Mouse (Mus musculus): Measurements from ENCODE around the gene Terb1. TPM values are rescaled to one million over a fixed set of nuclear protein-coding genes. Genes with fewer than 3 reads are reported as not detected.

Gene Terb1
- polyA plus RNA-seq, 1 experiment from 2014 or later = 0.39 TPM

- Histone ChIP-seq H3K4me1 (peaks cover 4% of the 10 kb centered on the region; the same call in 1 of the 2 replicates), H3K27ac (no peak overlapping the region), H3K4me2 (no peak overlapping the region), H3K27me3 (no peaks in the 10 kb centered on the region), H3K4me3 (no peak overlapping the region), H3K9me3 (no peaks in the 10 kb centered on the region), H3K9ac (no peak overlapping the region), H3K36me3 (peaks cover 94% of the 10 kb centered on the region)
- no peak for ATAC-seq (ENCODE audit: insufficient number of reproducible peaks, insufficient read depth, low FRiP score, low TSS enrichment, low read depth)
- WGBS = 94% methylated on average over 5 of the region's 5 CpGs
These were observed 76.4 kb downstream of the Terb1 start for GRCm38 (mm10) chr8:104433191-104433842.

GRCm38 (mm10) chr8:104432656-104433055 lies 77.1 kb downstream of the Terb1 start:
- WGBS = 96% methylated on average over 6 of the region's 6 CpGs
- H3K27me3 ChIP-seq = no peaks in the 10 kb centered on the region

GRCm38 (mm10) chr8:104430230-104430629 lies 79.5 kb downstream of the Terb1 start:
- Histone ChIP-seq H3K4me1 (no peaks in the 10 kb centered on the region), H3K27me3 (no peaks in the 10 kb centered on the region), H3K4me3 (no peak overlapping the region), H3K27ac (no peak overlapping the region), H3K9ac (no peak overlapping the region), H3K9me3 (no peaks in the 10 kb centered on the region), H3K4me2 (no peak overlapping the region), H3K36me3 (peaks cover 97% of the 10 kb centered on the region)
- ATAC-seq (ENCODE audit: insufficient number of reproducible peaks, insufficient read depth, low FRiP score, low TSS enrichment, low read depth) = no peak
- WGBS = 90% methylated on average over 7 of the region's 7 CpGs

More at GRCm38 (mm10) chr8:104432656-104433055, 77.1 kb downstream of the Terb1 start:
- no peak overlapping the region for H3K4me2 ChIP-seq
- H3K36me3 ChIP-seq = peaks cover 97% of the 10 kb centered on the region
- no peak overlapping the region for H3K9ac ChIP-seq
- no peak overlapping the region for H3K4me3 ChIP-seq
- H3K4me1 ChIP-seq = peaks cover 4% of the 10 kb centered on the region; the same call in 1 of the 2 replicates
- H3K27ac ChIP-seq = no peak overlapping the region
- H3K9me3 ChIP-seq = no peaks in the 10 kb centered on the region
- no peak for ATAC-seq (ENCODE audit: insufficient number of reproducible peaks, insufficient read depth, low FRiP score, low TSS enrichment, low read depth)

- no peaks in the 10 kb centered on the region for H3K4me1 ChIP-seq
- no peak for ATAC-seq (ENCODE audit: insufficient number of reproducible peaks, insufficient read depth, low FRiP score, low TSS enrichment, low read depth)
- WGBS = 94% methylated on average over 13 of the region's 13 CpGs
These were observed 82.0 kb downstream of the Terb1 start for GRCm38 (mm10) chr8:104427703-104428102.

GRCm38 (mm10) chr8:104422313-104422712 lies 87.4 kb downstream of the Terb1 start:
- H3K27me3 ChIP-seq = no peaks in the 10 kb centered on the region
- no peak overlapping the region for H3K4me3 ChIP-seq
- no peak for ATAC-seq (ENCODE audit: insufficient number of reproducible peaks, insufficient read depth, low FRiP score, low TSS enrichment, low read depth)
- no peak overlapping the region for H3K27ac ChIP-seq
- peaks cover 97% of the 10 kb centered on the region for H3K36me3 ChIP-seq
- H3K9me3 ChIP-seq = no peaks in the 10 kb centered on the region
- no peaks in the 10 kb centered on the region for H3K4me1 ChIP-seq
- H3K4me2 ChIP-seq = no peak overlapping the region
- H3K9ac ChIP-seq = no peak overlapping the region
- WGBS = 90% methylated on average over 6 of the region's 6 CpGs

More at GRCm38 (mm10) chr8:104427703-104428102, 82.0 kb downstream of the Terb1 start:
- Histone ChIP-seq H3K9me3 (no peaks in the 10 kb centered on the region), H3K27ac (no peak overlapping the region), H3K36me3 (peaks cover 99% of the 10 kb centered on the region), H3K4me2 (no peak overlapping the region), H3K4me3 (no peak overlapping the region), H3K27me3 (no peaks in the 10 kb centered on the region), H3K9ac (no peak overlapping the region)

- Histone ChIP-seq H3K4me1 (peaks cover 2% of the 10 kb centered on the region; the same call in 1 of the 2 replicates), H3K9ac (no peak overlapping the region), H3K4me3 (no peak overlapping the region), H3K27me3 (no peaks in the 10 kb centered on the region), H3K9me3 (no peaks in the 10 kb centered on the region), H3K27ac (no peak overlapping the region), H3K36me3 (peaks cover 39% of the 10 kb centered on the region), H3K4me2 (no peak overlapping the region)
- no peak for ATAC-seq (ENCODE audit: insufficient number of reproducible peaks, insufficient read depth, low FRiP score, low TSS enrichment, low read depth)
- 64% methylated on average over 6 of the region's 6 CpGs for WGBS
These were observed 93.7 kb downstream of the Terb1 start for GRCm38 (mm10) chr8:104416022-104416421.

GRCm38 (mm10) chr8:104414204-104414603 lies 95.5 kb downstream of the Terb1 start:
- Histone ChIP-seq H3K9ac (no peak overlapping the region), H3K4me1 (peaks cover 2% of the 10 kb centered on the region; the same call in 1 of the 2 replicates), H3K4me2 (no peak overlapping the region), H3K9me3 (no peaks in the 10 kb centered on the region), H3K27me3 (no peaks in the 10 kb centered on the region), H3K27ac (no peak overlapping the region), H3K36me3 (peaks cover 21% of the 10 kb centered on the region), H3K4me3 (no peak overlapping the region)
- no peak for ATAC-seq (ENCODE audit: insufficient number of reproducible peaks, insufficient read depth, low FRiP score, low TSS enrichment, low read depth)
- WGBS = 72% methylated on average over 3 of the region's 3 CpGs

- Histone ChIP-seq H3K4me1 (peaks cover 2% of the 10 kb centered on the region; the same call in 1 of the 2 replicates), H3K36me3 (peaks cover 16% of the 10 kb centered on the region), H3K27me3 (no peaks in the 10 kb centered on the region), H3K4me3 (no peak overlapping the region), H3K27ac (no peak overlapping the region), H3K9me3 (no peaks in the 10 kb centered on the region), H3K4me2 (no peak overlapping the region), H3K9ac (no peak overlapping the region)
- no peak for ATAC-seq (ENCODE audit: insufficient number of reproducible peaks, insufficient read depth, low FRiP score, low TSS enrichment, low read depth)
- 83% methylated on average over 4 of the region's 4 CpGs for WGBS
These were observed 95.9 kb downstream of the Terb1 start for GRCm38 (mm10) chr8:104413770-104414169.

- no peak overlapping the region for H3K27ac ChIP-seq
- no peaks in the 10 kb centered on the region for H3K27me3 ChIP-seq
- H3K9ac ChIP-seq = no peak overlapping the region
- H3K36me3 ChIP-seq = peaks cover 10% of the 10 kb centered on the region
- WGBS = 69% methylated on average over 7 of the region's 7 CpGs
- no peak overlapping the region for H3K4me2 ChIP-seq
- H3K4me3 ChIP-seq = no peak overlapping the region
- no peak for ATAC-seq (ENCODE audit: insufficient number of reproducible peaks, insufficient read depth, low FRiP score, low TSS enrichment, low read depth)
- no peaks in the 10 kb centered on the region for H3K9me3 ChIP-seq
- peaks cover 2% of the 10 kb centered on the region; the same call in 1 of the 2 replicates for H3K4me1 ChIP-seq
These were observed 96.7 kb downstream of the Terb1 start for GRCm38 (mm10) chr8:104412805-104413532.

- Histone ChIP-seq H3K27me3 (no peaks in the 10 kb centered on the region), H3K9me3 (no peaks in the 10 kb centered on the region), H3K4me1 (peaks cover 2% of the 10 kb centered on the region; the same call in 1 of the 2 replicates), H3K9ac (no peak overlapping the region), H3K4me2 (no peak overlapping the region), H3K27ac (no peak overlapping the region), H3K4me3 (no peak overlapping the region), H3K36me3 (peaks cover under 1% of the 10 kb centered on the region)
- no peak for ATAC-seq (ENCODE audit: insufficient number of reproducible peaks, insufficient read depth, low FRiP score, low TSS enrichment, low read depth)
- 69% methylated on average over 3 of the region's 3 CpGs for WGBS
These were observed 97.7 kb downstream of the Terb1 start for GRCm38 (mm10) chr8:104411972-104412371.

- no peaks in the 10 kb centered on the region for H3K36me3 ChIP-seq
- H3K9ac ChIP-seq = no peak overlapping the region
- H3K4me1 ChIP-seq = peaks cover 2% of the 10 kb centered on the region; the same call in 1 of the 2 replicates
- ATAC-seq (ENCODE audit: insufficient number of reproducible peaks, insufficient read depth, low FRiP score, low TSS enrichment, low read depth) = no peak
- no peak overlapping the region for H3K4me3 ChIP-seq
- no peak overlapping the region for H3K27ac ChIP-seq
- 93% methylated on average over 3 of the region's 3 CpGs for WGBS
- H3K9me3 ChIP-seq = no peaks in the 10 kb centered on the region
- no peak overlapping the region for H3K4me2 ChIP-seq
- no peaks in the 10 kb centered on the region for H3K27me3 ChIP-seq
These were observed 98.2 kb downstream of the Terb1 start for GRCm38 (mm10) chr8:104411468-104411867.

All from embryonic facial prominence, embryonic 13.5 days (tissue).